Mouse (Mus musculus) liver, adult 2 months (tissue): ENCODE results near the gene Igfbp6. TPM values are rescaled to one million over a fixed set of nuclear protein-coding genes. Genes with fewer than 3 reads are reported as not detected.

Experiments
- DNase-seq: peaks from one replicate; pipeline ENCODE4 v3.0.0-alpha.2; 2011; ENCODE audit warnings: low read depth, low spot score; ENCODE audit errors: extremely low read depth
- H3K27ac ChIP-seq: fragments of 200-500 bp; replicated peaks from 2 replicates; pipeline ENCODE4 v1.5.1; 2012; ENCODE audit warnings: low read depth, mild to moderate bottlenecking, control low read depth, inconsistent platforms, low read length; ENCODE audit not compliant: insufficient read depth
- H3K27me3 ChIP-seq: fragments of 200-500 bp; 2 replicates; pipeline ENCODE4 v1.6.1; 2012; ENCODE audit warnings: mild to moderate bottlenecking, moderate library complexity, low read length, inconsistent platforms; ENCODE audit not compliant: control insufficient read depth, insufficient read depth
- H3K36me3 ChIP-seq: fragments of 200-500 bp; 2 replicates; pipeline ENCODE4 v1.6.1; 2012; ENCODE audit warnings: low read length, inconsistent platforms; ENCODE audit not compliant: control insufficient read depth, insufficient read depth
- H3K4me1 ChIP-seq: fragments of 200-500 bp; 2 replicates; pipeline ENCODE4 v1.6.1; 2011; ENCODE audit warnings: low read length; ENCODE audit not compliant: control insufficient read depth, insufficient read depth
- H3K4me3 ChIP-seq: fragments of 200-500 bp; 2 replicates; pipeline ENCODE4 v1.5.1; 2011; ENCODE audit warnings: low read depth, mild to moderate bottlenecking, control low read depth, low read length, moderate library complexity; ENCODE audit not compliant: insufficient read depth
- H3K79me2 ChIP-seq: fragments of 200-500 bp; 2 replicates; pipeline ENCODE4 v1.6.1; 2012; ENCODE audit warnings: inconsistent platforms, mild to moderate bottlenecking, low read length, moderate library complexity; ENCODE audit not compliant: control insufficient read depth, insufficient read depth
- H3K9ac ChIP-seq: fragments of 200-500 bp; 2 replicates; pipeline ENCODE4 v1.6.1; 2012; ENCODE audit warnings: low read depth, mild to moderate bottlenecking, control low read depth, inconsistent platforms, low read length
- CTCF ChIP-seq: fragments of 200-500 bp; IDR thresholded peaks from 2 replicates; pipeline ENCODE4 v1.5.1; 2011; ENCODE audit warnings: low read depth, low read length, control low read depth
- POLR2A ChIP-seq: fragments of 200-500 bp; IDR thresholded peaks from 2 replicates; pipeline ENCODE4 v1.6.1; 2011; ENCODE audit warnings: low read length, control low read depth; ENCODE audit not compliant: insufficient read depth; ENCODE audit errors: extremely low read depth
- WGBS: fragments of 180-500 bp; shearing (Covaris S2); methylation state at CpG from one replicate; pipeline ENCODE4 v1.1.7; 2018; 5-methylcytosine and 5-hydroxymethylcytosine counted together
- polyA plus RNA-seq: library from polyadenylated mRNA; depleted of rRNA; stranded (reverse); fragments of >200 nt; gene quantifications from 2 replicates; pipeline ENCODE4 v1.2.3, GENCODE M21; 2012
- total RNA-seq: library from RNA; depleted of rRNA; stranded (reverse); fragments of >200 nt; gene quantifications from 2 replicates; pipeline ENCODE4 v1.2.3, GENCODE M21; 2014

Igfbp6 gene
- total and polyA plus RNA-seq, 2 experiments = 1.8 to 2.3 TPM

- DNase-seq = peak; percentile 64
Observed at GRCm38 (mm10) chr15:102173581-102173980, 29.4 kb downstream of the Igfbp6 start.

GRCm38 (mm10) chr15:102175736-102176319, 31.7 kb downstream of the Igfbp6 start:
- WGBS = 93% methylated on average over 16 of the region's 16 CpGs
- Histone ChIP-seq H3K4me3 (no peak overlapping the region), H3K36me3 (peaks cover 12% of the 10 kb centered on the region; the same call in 1 of the 2 replicates), H3K27ac (no peak overlapping the region), H3K79me2 (no peaks in the 10 kb centered on the region), H3K27me3 (no peaks in the 10 kb centered on the region), H3K4me1 (peaks cover 29% of the 10 kb centered on the region), H3K9ac (no peak overlapping the region)
- TF ChIP-seq POLR2A (no peak), CTCF (no peak)
- no peak for DNase-seq

More at GRCm38 (mm10) chr15:102173581-102173980, 29.4 kb downstream of the Igfbp6 start:
- Histone ChIP-seq H3K27me3 (no peaks in the 10 kb centered on the region), H3K36me3 (peaks cover 10% of the 10 kb centered on the region; the same call in 1 of the 2 replicates), H3K4me1 (peaks cover 13% of the 10 kb centered on the region), H3K9ac (no peak overlapping the region), H3K4me3 (no peak overlapping the region), H3K79me2 (no peaks in the 10 kb centered on the region), H3K27ac (no peak overlapping the region)
- WGBS = 59% methylated on average over 3 of the region's 3 CpGs
- no peak for TF ChIP-seq CTCF
- TF ChIP-seq POLR2A = no peak

GRCm38 (mm10) chr15:102176571-102177316, 32.6 kb downstream of the Igfbp6 start:
- Histone ChIP-seq H3K4me1 (peaks cover 32% of the 10 kb centered on the region), H3K79me2 (no peaks in the 10 kb centered on the region), H3K27me3 (no peaks in the 10 kb centered on the region), H3K36me3 (peaks cover 12% of the 10 kb centered on the region; the same call in 1 of the 2 replicates), H3K9ac (no peak overlapping the region), H3K4me3 (no peak overlapping the region), H3K27ac (peak overlapping the region; percentile 48; the same call in 1 of the 2 replicates)
- WGBS = 39% methylated on average over 7 of the region's 7 CpGs
- peak; percentile 59 for DNase-seq
- TF ChIP-seq POLR2A (no peak), CTCF (no peak)

GRCm38 (mm10) chr15:102177417-102177816, 33.3 kb downstream of the Igfbp6 start:
- 35% methylated on average over 8 of the region's 8 CpGs for WGBS
- Histone ChIP-seq H3K36me3 (peaks cover 12% of the 10 kb centered on the region; the same call in 1 of the 2 replicates), H3K9ac (no peak overlapping the region), H3K27me3 (no peaks in the 10 kb centered on the region), H3K4me1 (peaks cover 32% of the 10 kb centered on the region), H3K79me2 (no peaks in the 10 kb centered on the region), H3K27ac (peak overlapping the region; percentile 48; the same call in 1 of the 2 replicates), H3K4me3 (no peak overlapping the region)
- TF ChIP-seq CTCF = no peak
- no peak for DNase-seq

GRCm38 (mm10) chr15:102178279-102178678, 34.1 kb downstream of the Igfbp6 start:
- peaks cover 14% of the 10 kb centered on the region; the same call in 1 of the 2 replicates for H3K36me3 ChIP-seq
- no peaks in the 10 kb centered on the region for H3K79me2 ChIP-seq
- H3K9ac ChIP-seq = no peak overlapping the region
- 11% methylated on average over 6 of the region's 6 CpGs for WGBS
- H3K4me1 ChIP-seq = peaks cover 37% of the 10 kb centered on the region
- no peak overlapping the region for H3K27ac ChIP-seq
- DNase-seq = peak; percentile 72
- H3K4me3 ChIP-seq = no peak overlapping the region
- TF ChIP-seq CTCF (peak; percentile 67), POLR2A (no peak)
- H3K27me3 ChIP-seq = no peaks in the 10 kb centered on the region

GRCm38 (mm10) chr15:102179106-102179505, 34.9 kb downstream of the Igfbp6 start:
- Histone ChIP-seq H3K4me3 (no peak overlapping the region), H3K9ac (no peak overlapping the region), H3K36me3 (peaks cover 14% of the 10 kb centered on the region; the same call in 1 of the 2 replicates), H3K27ac (no peak overlapping the region), H3K27me3 (no peaks in the 10 kb centered on the region), H3K79me2 (no peaks in the 10 kb centered on the region), H3K4me1 (peaks cover 44% of the 10 kb centered on the region)
- 89% methylated on average over 9 of the region's 9 CpGs for WGBS
- DNase-seq = no peak
- TF ChIP-seq CTCF = no peak
